ENCODE assay signal across 15 mouse cellular contexts in the genomic region with DNA sequence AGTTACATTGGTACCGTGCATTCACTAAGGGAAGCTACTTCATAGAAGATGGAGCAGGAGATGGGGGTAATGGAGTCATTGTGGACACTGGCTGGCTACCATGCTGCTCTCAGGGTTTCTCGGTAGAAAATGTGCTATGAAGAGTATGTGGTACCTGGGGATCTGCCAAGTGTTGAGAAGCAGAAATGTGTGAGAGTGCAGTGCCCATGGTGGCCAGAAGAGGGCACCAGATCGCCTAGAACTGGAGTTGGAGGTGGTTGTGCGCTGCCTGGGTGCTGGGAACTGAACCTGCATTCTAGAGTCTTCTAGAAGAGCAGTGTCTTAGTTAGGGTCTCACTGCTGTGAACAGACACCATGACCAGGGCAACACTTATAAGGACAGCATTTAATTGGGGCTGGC.
DNase-seq lines count a peak whose midpoint lies in the region; ATAC-seq and TF ChIP-seq lines count a peak whose summit lies in the region.
"Had no signal": no experiment of that assay in that cellular context is flagged by ENCODE, and none has a peak within 500 bp of the region (broad histone marks: within the 10 kb centered on the region; RNA-seq: fewer than 3 reads in every experiment).

No protein-coding gene starts in this region.

- no peak overlapping the region for H3K9ac ChIP-seq in heart, adult 2 months (ENCODE audit: low read depth, low read length)
- H3K9ac ChIP-seq in heart, embryonic 11.5 days (ENCODE audit: low read depth, low read length) = no peak overlapping the region
- H3K9ac ChIP-seq: heart, embryonic 12.5 days; hindbrain, embryonic 13.5 days had no signal

- 0 out of 2 replicates have a peak, but pooled peaks cover 6% of the 10 kb centered on the region for H3K9me3 ChIP-seq in heart, embryonic 11.5 days (replicated peaks; ENCODE audit: control insufficient read depth, low read length)
- H3K9me3 ChIP-seq: hindbrain, embryonic 13.5 days had no signal

- no peaks in the 10 kb centered on the region for H3K4me1 ChIP-seq in heart, adult 2 months (ENCODE audit: control insufficient read depth, insufficient read depth, low read length)
- no peaks in the 10 kb centered on the region for H3K4me1 ChIP-seq in heart, embryonic 11.5 days (ENCODE audit: control insufficient read depth, insufficient read depth, low read length)
- H3K4me1 ChIP-seq in lung, adult 2 months (ENCODE audit: control insufficient read depth, insufficient read depth, low read length) = no peaks in the 10 kb centered on the region
- no peaks in the 10 kb centered on the region for H3K4me1 ChIP-seq in small intestine, adult 2 months (ENCODE audit: control insufficient read depth, insufficient read depth, insufficient read length, low read length)
- H3K4me1 ChIP-seq: heart, embryonic 12.5 days; hindbrain, embryonic 13.5 days; megakaryocyte, embryonic 14.5 days had no signal

- TF ChIP-seq POLR2A in heart, adult 2 months (IDR thresholded peaks at IDR 0.05; ENCODE audit: insufficient read depth, low read depth, low read length) = no peak
- TF ChIP-seq POLR2A in lung, adult 2 months (IDR thresholded peaks at IDR 0.05; ENCODE audit: borderline replicate concordance, extremely low read depth, low read depth, low read length) = no peak
- TF ChIP-seq POLR2A in small intestine, adult 2 months (IDR thresholded peaks at IDR 0.05; ENCODE audit: low read depth, low read length) = no peak

- H3K27ac ChIP-seq in heart, adult 2 months = no peak overlapping the region
- H3K27ac ChIP-seq in heart, embryonic 11.5 days (ENCODE audit: low read depth, low read length) = no peak overlapping the region
- H3K27ac ChIP-seq in small intestine, adult 2 months (ENCODE audit: insufficient read depth, low read depth, low read length) = no peak overlapping the region
- H3K27ac ChIP-seq: hindbrain, embryonic 13.5 days had no signal

- no peak for DNase-seq in heart, adult 2 months
- DNase-seq in lung, adult 2 months = no peak
- no peak for DNase-seq in lung, postnatal 14 days
- peak; percentile 35 for DNase-seq in NIH3T3 (ENCODE audit: low read depth)
- no peak for DNase-seq in spleen, postnatal 14 days (ENCODE audit: low spot score in 2 of 2)
- DNase-seq: cerebellum, adult 11 months; right cerebral cortex, postnatal 4 days; thymus, adult 18-20 months had no signal

- WGBS in heart, adult 2 months = 72% methylated on average over 4 of the region's 4 CpGs
- WGBS in heart, embryonic 11.5 days (ENCODE audit: insufficient replicate concordance) = 70% methylated on average over 4 of the region's 4 CpGs
- WGBS in lung, adult 2 months = 67% methylated on average over 4 of the region's 4 CpGs
- WGBS in small intestine, adult 2 months = 74% methylated on average over 4 of the region's 4 CpGs

- H3K4me2 ChIP-seq in heart, embryonic 11.5 days = no peak overlapping the region
- H3K4me2 ChIP-seq: heart, embryonic 12.5 days; hindbrain, embryonic 13.5 days had no signal

- no peaks in the 10 kb centered on the region for H3K36me3 ChIP-seq in heart, adult 2 months (ENCODE audit: control insufficient read depth, insufficient read depth, low read length)
- peaks cover 11% of the 10 kb centered on the region; the same call in 1 of the 2 replicates for H3K36me3 ChIP-seq in heart, embryonic 11.5 days (ENCODE audit: control insufficient read depth, insufficient read depth, low read length)
- H3K36me3 ChIP-seq in small intestine, adult 2 months (ENCODE audit: control insufficient read depth, insufficient read depth, low read length) = no peaks in the 10 kb centered on the region

- no peak for TF ChIP-seq EP300 in heart, adult 2 months (IDR thresholded peaks at IDR 0.05; ENCODE audit: insufficient read depth, low read depth, low read length)

- H3K79me2 ChIP-seq in heart, adult 2 months (replicated peaks; ENCODE audit: control insufficient read depth, insufficient read depth, low read length) = no peaks in the 10 kb centered on the region

- peak; percentile 43 for TF ChIP-seq CTCF in heart, adult 2 months (IDR thresholded peaks at IDR 0.05)
- peak; percentile 26; the same call in 1 of the 2 replicates for TF ChIP-seq CTCF in lung, adult 2 months (IDR thresholded peaks at IDR 0.05; ENCODE audit: insufficient read depth, low read length)
- peak; percentile 50; the same call in 1 of the 2 replicates for TF ChIP-seq CTCF in small intestine, adult 2 months (IDR thresholded peaks at IDR 0.05; ENCODE audit: extremely low read depth, insufficient read length, insufficient replicate concordance, low read depth, low read length)

- H3K27me3 ChIP-seq in heart, adult 2 months (ENCODE audit: control insufficient read depth, insufficient read depth, low read length) = no peaks in the 10 kb centered on the region
- H3K27me3 ChIP-seq in heart, embryonic 11.5 days (ENCODE audit: control insufficient read depth, insufficient read depth, low read length) = no peaks in the 10 kb centered on the region
- H3K27me3 ChIP-seq in small intestine, adult 2 months (ENCODE audit: control insufficient read depth, insufficient read depth, low read length) = no peaks in the 10 kb centered on the region
- H3K27me3 ChIP-seq: heart, embryonic 12.5 days; hindbrain, embryonic 13.5 days; megakaryocyte, embryonic 14.5 days had no signal

- H3K4me3 ChIP-seq in heart, adult 2 months = no peak overlapping the region
- no peak overlapping the region for H3K4me3 ChIP-seq in heart, embryonic 11.5 days (ENCODE audit: low read depth, low read length)
- H3K4me3 ChIP-seq in lung, adult 2 months (replicated peaks; ENCODE audit: extremely low read depth, low read depth, low read length) = no peak overlapping the region
- H3K4me3 ChIP-seq in small intestine, adult 2 months (ENCODE audit: low read depth, low read length) = no peak overlapping the region
- H3K4me3 ChIP-seq: heart, embryonic 12.5 days; hindbrain, embryonic 13.5 days; myocyte had no signal

- intact Hi-C loops in heart, adult 2 months (cut with DNase I) = no loop called here

- no peak for ATAC-seq in heart, embryonic 11.5 days (replicated peaks; ENCODE audit: insufficient number of reproducible peaks, low FRiP score, low TSS enrichment)
- ATAC-seq in activated CD4-positive, CD25-positive, alpha-beta regulatory T cell, adult 4 months = no peak
